Mouse (Mus musculus) limb, embryonic 13.5 days (tissue): ENCODE measurements around the gene Ezh1. TPM values are rescaled to one million over a fixed set of nuclear protein-coding genes. Genes with fewer than 3 reads are reported as not detected.

Experiments
- ATAC-seq: fragments of 200-750 bp; cut with Nextera tagmentation; 2 replicates; pipeline ENCODE4 v1.8.0; 2017; ENCODE audit warnings: low read depth, moderate number of reproducible peaks, moderate TSS enrichment; ENCODE audit not compliant: low FRiP score
- H3K27ac ChIP-seq: fragments of 300-500 bp; sonication (generic); 2 replicates; pipeline ENCODE4 v1.5.1; 2015; ENCODE audit warnings: inconsistent platforms, mild to moderate bottlenecking, moderate library complexity
- H3K27me3 ChIP-seq: fragments of 300-500 bp; sonication (generic); 2 replicates; pipeline ENCODE4 v1.6.1; 2015; ENCODE audit warnings: mild to moderate bottlenecking, inconsistent platforms
- H3K36me3 ChIP-seq: fragments of 300-500 bp; sonication (generic); 2 replicates; pipeline ENCODE4 v1.6.1; 2015; ENCODE audit warnings: inconsistent platforms, mild to moderate bottlenecking, moderate library complexity
- H3K4me1 ChIP-seq: fragments of 300-500 bp; sonication (generic); 2 replicates; pipeline ENCODE4 v1.6.1; 2015; ENCODE audit warnings: inconsistent platforms
- H3K4me2 ChIP-seq: fragments of 300-500 bp; sonication (generic); replicated peaks from 2 replicates; pipeline ENCODE4 v1.6.1; 2015; ENCODE audit warnings: inconsistent platforms, mild to moderate bottlenecking, moderate library complexity
- H3K4me3 ChIP-seq: fragments of 300-500 bp; sonication (generic); 2 replicates; pipeline ENCODE4 v1.5.1; 2015; ENCODE audit warnings: moderate library complexity, mild to moderate bottlenecking, inconsistent platforms
- H3K9ac ChIP-seq: fragments of 300-500 bp; sonication (generic); 2 replicates; pipeline ENCODE4 v1.6.1; 2015; ENCODE audit warnings: mild to moderate bottlenecking, inconsistent platforms
- H3K9me3 ChIP-seq: fragments of 300-500 bp; sonication (generic); 2 replicates; pipeline ENCODE4 v1.6.1; 2016; ENCODE audit warnings: inconsistent platforms
- WGBS: fragments of 180-500 bp; shearing (Covaris S2); methylation state at CpG from one replicate; pipeline ENCODE4 v1.1.7; 2015; 5-methylcytosine and 5-hydroxymethylcytosine counted together
- polyA plus RNA-seq: library from polyadenylated mRNA; unstranded; fragments of >200 nt; fragmentation: Nextera tagmentation; extraction: Ambion mirVana; gene quantifications from 2 replicates; pipeline ENCODE4 v1.2.1, GENCODE M21; 2015

Ezh1 gene
- polyA plus RNA-seq, 1 experiment from 2014 or later = 17.5 TPM

- Histone ChIP-seq H3K9ac (no peak overlapping the region), H3K4me3 (no peak overlapping the region), H3K27me3 (no peaks in the 10 kb centered on the region), H3K4me2 (no peak overlapping the region), H3K9me3 (no peaks in the 10 kb centered on the region), H3K4me1 (peaks cover 20% of the 10 kb centered on the region), H3K36me3 (peaks cover 71% of the 10 kb centered on the region), H3K27ac (no peak overlapping the region)
- no peak for ATAC-seq
- 90% methylated on average over 6 of the region's 6 CpGs for WGBS
Observed at GRCm38 (mm10) chr11:101194643-101195042, 31.6 kb downstream of the Ezh1 start.

- Histone ChIP-seq H3K9ac (no peak overlapping the region), H3K4me2 (no peak overlapping the region), H3K36me3 (peaks cover 66% of the 10 kb centered on the region), H3K4me1 (peaks cover 25% of the 10 kb centered on the region), H3K27me3 (no peaks in the 10 kb centered on the region), H3K4me3 (no peak overlapping the region), H3K9me3 (no peaks in the 10 kb centered on the region), H3K27ac (no peak overlapping the region)
- no peak for ATAC-seq
- WGBS = 82% methylated on average over 5 of the region's 5 CpGs
Observed at GRCm38 (mm10) chr11:101194137-101194536, 32.1 kb downstream of the Ezh1 start.

GRCm38 (mm10) chr11:101193076-101193475 lies 33.2 kb downstream of the Ezh1 start:
- peaks cover 55% of the 10 kb centered on the region for H3K36me3 ChIP-seq

GRCm38 (mm10) chr11:101192646-101193045 lies 33.6 kb downstream of the Ezh1 start:
- 90% methylated on average over 6 of the region's 6 CpGs for WGBS
- Histone ChIP-seq H3K4me2 (no peak overlapping the region), H3K36me3 (peaks cover 51% of the 10 kb centered on the region), H3K4me1 (peaks cover 27% of the 10 kb centered on the region), H3K27ac (no peak overlapping the region), H3K9me3 (no peaks in the 10 kb centered on the region), H3K4me3 (no peak overlapping the region), H3K9ac (no peak overlapping the region), H3K27me3 (no peaks in the 10 kb centered on the region)
- ATAC-seq = no peak

More at GRCm38 (mm10) chr11:101193076-101193475, 33.2 kb downstream of the Ezh1 start:
- no peaks in the 10 kb centered on the region for H3K9me3 ChIP-seq
- H3K27ac ChIP-seq = no peak overlapping the region
- H3K4me3 ChIP-seq = no peak overlapping the region
- H3K4me2 ChIP-seq = no peak overlapping the region
- no peak overlapping the region for H3K9ac ChIP-seq
- peaks cover 27% of the 10 kb centered on the region for H3K4me1 ChIP-seq
- H3K27me3 ChIP-seq = no peaks in the 10 kb centered on the region
- WGBS = 87% methylated on average over 7 of the region's 7 CpGs
- ATAC-seq = no peak

- 83% methylated on average over 4 of the region's 4 CpGs for WGBS
- H3K27ac ChIP-seq = no peak overlapping the region
- no peaks in the 10 kb centered on the region for H3K27me3 ChIP-seq
- H3K4me3 ChIP-seq = no peak overlapping the region
- no peak overlapping the region for H3K9ac ChIP-seq
- H3K36me3 ChIP-seq = peaks cover 45% of the 10 kb centered on the region
- no peaks in the 10 kb centered on the region for H3K9me3 ChIP-seq
- peaks cover 27% of the 10 kb centered on the region for H3K4me1 ChIP-seq
- H3K4me2 ChIP-seq = no peak overlapping the region
- ATAC-seq = no peak
Observed at GRCm38 (mm10) chr11:101191919-101192470, 34.3 kb downstream of the Ezh1 start.

GRCm38 (mm10) chr11:101190913-101191907 lies 35.1 kb downstream of the Ezh1 start:
- H3K27me3 ChIP-seq = no peaks in the 10 kb centered on the region
- H3K36me3 ChIP-seq = peaks cover 37% of the 10 kb centered on the region
- no peak overlapping the region for H3K27ac ChIP-seq
- no peak overlapping the region for H3K4me2 ChIP-seq
- H3K4me3 ChIP-seq = no peak overlapping the region
- no peaks in the 10 kb centered on the region for H3K9me3 ChIP-seq
- 40% methylated on average over 17 of the region's 17 CpGs for WGBS
- H3K4me1 ChIP-seq = peaks cover 27% of the 10 kb centered on the region
- no peak overlapping the region for H3K9ac ChIP-seq
- no peak for ATAC-seq

- Histone ChIP-seq H3K4me1 (peaks cover 27% of the 10 kb centered on the region), H3K27me3 (no peaks in the 10 kb centered on the region), H3K9ac (peak overlapping the region; percentile 13; the same call in 1 of the 2 replicates), H3K9me3 (no peaks in the 10 kb centered on the region), H3K4me3 (no peak overlapping the region), H3K4me2 (no peak overlapping the region), H3K27ac (peak overlapping the region; percentile 55; the same call in 1 of the 2 replicates), H3K36me3 (peaks cover 29% of the 10 kb centered on the region)
- peak; percentile 32; the same call in 1 of the 2 replicates for ATAC-seq
- WGBS = 31% methylated on average over 8 of the region's 8 CpGs
Observed at GRCm38 (mm10) chr11:101190181-101190912, 35.9 kb downstream of the Ezh1 start.

- H3K36me3 ChIP-seq = peaks cover 23% of the 10 kb centered on the region
- H3K9me3 ChIP-seq = no peaks in the 10 kb centered on the region
- H3K4me1 ChIP-seq = peaks cover 27% of the 10 kb centered on the region
- H3K4me2 ChIP-seq = no peak overlapping the region
- ATAC-seq = peak; percentile 64
- 18% methylated on average over 6 of the region's 6 CpGs for WGBS
- no peaks in the 10 kb centered on the region for H3K27me3 ChIP-seq
- peak overlapping the region; percentile 55; the same call in 1 of the 2 replicates for H3K27ac ChIP-seq
- H3K4me3 ChIP-seq = no peak overlapping the region
- H3K9ac ChIP-seq = peak overlapping the region; percentile 13; the same call in 1 of the 2 replicates
Observed at GRCm38 (mm10) chr11:101189495-101190180, 36.6 kb downstream of the Ezh1 start.

GRCm38 (mm10) chr11:101188166-101188805 lies 38.0 kb downstream of the Ezh1 start:
- no peaks in the 10 kb centered on the region for H3K27me3 ChIP-seq
- H3K27ac ChIP-seq = no peak overlapping the region
- ATAC-seq = no peak
- 82% methylated on average over 11 of the region's 11 CpGs for WGBS
- H3K9ac ChIP-seq = no peak overlapping the region
- H3K36me3 ChIP-seq = peaks cover 12% of the 10 kb centered on the region
- no peak overlapping the region for H3K4me3 ChIP-seq
- peaks cover 27% of the 10 kb centered on the region for H3K4me1 ChIP-seq
- H3K9me3 ChIP-seq = no peaks in the 10 kb centered on the region
- H3K4me2 ChIP-seq = no peak overlapping the region

GRCm38 (mm10) chr11:101187541-101187940 lies 38.7 kb downstream of the Ezh1 start:
- peaks cover 27% of the 10 kb centered on the region for H3K4me1 ChIP-seq
- H3K9me3 ChIP-seq = no peaks in the 10 kb centered on the region
- no peaks in the 10 kb centered on the region for H3K27me3 ChIP-seq
- no peak overlapping the region for H3K4me3 ChIP-seq
- peaks cover 4% of the 10 kb centered on the region for H3K36me3 ChIP-seq
- ATAC-seq = no peak
- H3K27ac ChIP-seq = no peak overlapping the region
- 86% methylated on average over 5 of the region's 5 CpGs for WGBS
- H3K9ac ChIP-seq = no peak overlapping the region
- H3K4me2 ChIP-seq = no peak overlapping the region
